Mouse (Mus musculus) lung, postnatal 0 days (tissue): ENCODE data around the gene Cdk13.

ENCODE experiments used
- CTCF ChIP-seq: IDR thresholded peaks from 2 replicates; pipeline ENCODE4 v1.5.1; 2016; ENCODE audit warnings: antibody characterized with exemption, mild to moderate bottlenecking
- EP300 ChIP-seq: IDR thresholded peaks from 2 replicates; pipeline ENCODE4 v1.6.1; 2016; ENCODE audit warnings: antibody characterized with exemption, mild to moderate bottlenecking, control low read depth

- TF ChIP-seq CTCF = no peak
- no peak for TF ChIP-seq EP300
These were observed 102.6 kb downstream of the Cdk13 start for GRCm38 (mm10) chr13:17702311-17702710.
